Mouse (Mus musculus) hindbrain, postnatal 0 days (tissue): ENCODE measurements around the gene Mns1. TPM values are rescaled to one million over a fixed set of nuclear protein-coding genes. Genes with fewer than 3 reads are reported as not detected.

Experiments used
- ATAC-seq: fragments of 200-750 bp; cut with Nextera tagmentation; 2 replicates; pipeline ENCODE4 v1.8.0; 2017; ENCODE audit warnings: mild to moderate bottlenecking, moderate TSS enrichment, moderate library complexity
- DNase-seq: peaks from one replicate; pipeline ENCODE4 v3.0.0-alpha.2; 2015; ENCODE audit warnings: low spot score
- H3K27ac ChIP-seq: fragments of 300-500 bp; sonication (generic); 2 replicates; pipeline ENCODE4 v1.5.1; 2014; ENCODE audit warnings: mild to moderate bottlenecking
- H3K27me3 ChIP-seq: fragments of 300-500 bp; sonication (generic); 2 replicates; pipeline ENCODE4 v1.6.1; 2014; ENCODE audit warnings: low read length, mixed read lengths; ENCODE audit not compliant: insufficient read depth
- H3K36me3 ChIP-seq: fragments of 300-500 bp; sonication (generic); 2 replicates; pipeline ENCODE4 v1.6.1; 2014; ENCODE audit warnings: low read length, mixed read lengths; ENCODE audit not compliant: insufficient read depth
- H3K4me1 ChIP-seq: fragments of 300-500 bp; sonication (generic); 2 replicates; pipeline ENCODE4 v1.6.1; 2014; ENCODE audit warnings: antibody characterized with exemption, low read length, mixed read lengths; ENCODE audit not compliant: insufficient read depth
- H3K4me2 ChIP-seq: fragments of 300-500 bp; sonication (generic); 2 replicates; pipeline ENCODE4 v1.6.1; 2014; ENCODE audit warnings: low read depth, mild to moderate bottlenecking, low read length, moderate library complexity, mixed read lengths
- H3K4me3 ChIP-seq: fragments of 300-500 bp; sonication (generic); 2 replicates; pipeline ENCODE4 v1.5.1; 2014; ENCODE audit warnings: low read length
- H3K9ac ChIP-seq: fragments of 300-500 bp; sonication (generic); replicated peaks from 2 replicates; pipeline ENCODE4 v1.6.1; 2014; ENCODE audit warnings: mild to moderate bottlenecking, low read length, moderate library complexity, mixed read lengths
- H3K9me3 ChIP-seq: fragments of 300-500 bp; sonication (generic); 2 replicates; pipeline ENCODE4 v1.6.1; 2016; ENCODE audit warnings: low read length, mixed read lengths
- CTCF ChIP-seq: IDR thresholded peaks from 2 replicates; pipeline ENCODE4 v1.5.1; 2016; ENCODE audit warnings: antibody characterized with exemption, control low read depth, low read depth
- WGBS: fragments of 180-500 bp; shearing (Covaris S2); extraction: QIAGEN DNeasy Blood & Tissue Kit; methylation state at CpG from one replicate; pipeline ENCODE4 v1.1.7; 2014; 5-methylcytosine and 5-hydroxymethylcytosine counted together
- polyA plus RNA-seq: library from polyadenylated mRNA; unstranded; fragments of >200 nt; fragmentation: Nextera tagmentation; extraction: Ambion mirVana; gene quantifications from 2 replicates; pipeline ENCODE4 v1.2.1, GENCODE M21; 2015
- total RNA-seq: library from RNA; depleted of rRNA; stranded (reverse); fragments of >200 nt; gene quantifications from 2 replicates; pipeline ENCODE4 v1.2.3, GENCODE M21; 2014

The Mns1 gene
- total and polyA plus RNA-seq, 2 experiments from 2014 or later: 2.8 to 8.1 TPM

GRCm38 (mm10) chr9:72425300-72425850, 12.4 kb upstream of the Mns1 start:
- Histone ChIP-seq H3K4me2 (peak overlapping the region; percentile 13; the same call in 1 of the 2 replicates), H3K9ac (no peak overlapping the region)
- TF ChIP-seq CTCF: no peak

DNA sequence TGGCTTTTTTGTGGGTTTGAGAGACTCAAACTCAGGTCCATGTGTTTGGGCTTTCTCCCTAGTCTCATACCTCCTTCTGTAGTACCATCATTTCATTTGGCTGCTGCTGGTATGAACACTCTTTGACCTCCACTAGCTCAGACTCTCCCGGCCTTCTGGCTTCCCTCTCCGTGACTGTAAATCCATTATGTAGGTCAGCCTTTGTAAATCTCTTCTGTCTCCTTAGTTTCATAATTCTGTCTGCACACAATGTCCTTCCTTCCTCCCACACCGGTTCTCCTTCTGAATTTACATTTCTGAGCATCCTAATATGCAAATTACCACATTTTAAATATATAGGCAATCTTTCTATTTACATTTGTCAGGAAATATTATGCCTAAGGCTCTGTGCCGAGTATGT, 9.9 kb upstream of the Mns1 start:
- 64% methylated on average over 4 of the region's 4 CpGs for WGBS
- no peaks in the 10 kb centered on the region for H3K27me3 ChIP-seq
- no peaks in the 10 kb centered on the region for H3K4me1 ChIP-seq
- ATAC-seq (no peak), DNase-seq (no peak)
- H3K4me3 ChIP-seq: no peak overlapping the region
- no peak for TF ChIP-seq CTCF
- no peak overlapping the region for H3K9ac ChIP-seq
- H3K27ac ChIP-seq: no peak overlapping the region
- H3K36me3 ChIP-seq: no peaks in the 10 kb centered on the region
- no peak overlapping the region for H3K4me2 ChIP-seq
- H3K9me3 ChIP-seq: no peaks in the 10 kb centered on the region

More at GRCm38 (mm10) chr9:72425300-72425850, 12.4 kb upstream of the Mns1 start:
- no peaks in the 10 kb centered on the region for H3K36me3 ChIP-seq
- ATAC-seq: no peak
- no peak overlapping the region for H3K4me3 ChIP-seq
- WGBS: 66% methylated on average over 11 of the region's 11 CpGs
- H3K9me3 ChIP-seq: no peaks in the 10 kb centered on the region
- H3K27ac ChIP-seq: no peak overlapping the region
- H3K4me1 ChIP-seq: peaks cover 5% of the 10 kb centered on the region; the same call in 1 of the 2 replicates
- H3K27me3 ChIP-seq: no peaks in the 10 kb centered on the region
- peak; percentile 26 for DNase-seq

DNA sequence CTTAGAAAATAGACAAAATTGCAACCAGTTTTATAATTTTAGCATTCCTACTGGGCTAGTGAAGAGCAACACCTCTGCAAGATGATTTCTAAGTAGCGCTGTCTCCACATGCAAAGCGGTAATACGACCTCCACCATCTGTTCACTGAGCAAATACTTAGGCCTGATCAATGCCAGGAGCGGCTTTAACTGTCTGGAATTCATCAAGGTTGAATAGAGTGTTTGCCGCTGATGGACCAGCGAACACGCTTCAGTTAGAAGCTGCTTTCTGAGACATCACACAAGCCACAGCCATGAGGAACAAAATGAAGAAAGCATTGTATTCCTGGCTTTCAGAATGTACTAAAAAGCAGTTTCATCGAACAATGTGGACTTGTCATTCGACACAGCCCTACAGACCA, 2.9 kb upstream of the Mns1 start:
- DNase-seq (peak; percentile 23), ATAC-seq (no peak)
- Histone ChIP-seq H3K9me3 (no peaks in the 10 kb centered on the region), H3K27ac (no peak overlapping the region), H3K36me3 (no peaks in the 10 kb centered on the region), H3K4me3 (no peak overlapping the region), H3K4me1 (peaks cover 4% of the 10 kb centered on the region; the same call in 1 of the 2 replicates), H3K9ac (no peak overlapping the region), H3K4me2 (no peak overlapping the region), H3K27me3 (no peaks in the 10 kb centered on the region)
- 43% methylated on average over 9 of the region's 9 CpGs for WGBS
- TF ChIP-seq CTCF: no peak

GRCm38 (mm10) chr9:72438749-72439148, 938 bp downstream of the Mns1 start:
- peak overlapping the region; percentile 41; the same call in 1 of the 2 replicates for H3K9ac ChIP-seq
- TF ChIP-seq CTCF: no peak
- H3K4me1 ChIP-seq: peaks cover 4% of the 10 kb centered on the region; the same call in 1 of the 2 replicates
- H3K9me3 ChIP-seq: no peaks in the 10 kb centered on the region
- ATAC-seq (no peak), DNase-seq (no peak)
- H3K4me3 ChIP-seq: peak overlapping the region; percentile 78
- no peak overlapping the region; the same call in 1 of the 2 replicates for H3K27ac ChIP-seq
- H3K36me3 ChIP-seq: no peaks in the 10 kb centered on the region
- H3K4me2 ChIP-seq: peak overlapping the region; percentile 91
- 2% methylated on average over 9 of the region's 9 CpGs for WGBS
- no peaks in the 10 kb centered on the region for H3K27me3 ChIP-seq

- Histone ChIP-seq H3K9me3 (no peaks in the 10 kb centered on the region), H3K9ac (no peak overlapping the region), H3K4me3 (no peak overlapping the region), H3K4me1 (peaks cover 4% of the 10 kb centered on the region; the same call in 1 of the 2 replicates), H3K36me3 (no peaks in the 10 kb centered on the region), H3K4me2 (no peak overlapping the region), H3K27ac (no peak overlapping the region), H3K27me3 (no peaks in the 10 kb centered on the region)
- no peak for ATAC-seq
- WGBS: 96% methylated on average over 4 of the region's 4 CpGs
- no peak for TF ChIP-seq CTCF
- DNase-seq: no peak
Observed at GRCm38 (mm10) chr9:72440358-72440757, 2.5 kb downstream of the Mns1 start.

- Histone ChIP-seq H3K27ac (no peak overlapping the region), H3K9ac (no peak overlapping the region), H3K4me1 (peaks cover 4% of the 10 kb centered on the region; the same call in 1 of the 2 replicates), H3K9me3 (no peaks in the 10 kb centered on the region), H3K4me2 (no peak overlapping the region), H3K4me3 (no peak overlapping the region), H3K36me3 (no peaks in the 10 kb centered on the region), H3K27me3 (no peaks in the 10 kb centered on the region)
- 83% methylated on average over 8 of the region's 8 CpGs for WGBS
- no peak for ATAC-seq
- no peak for DNase-seq
- no peak for TF ChIP-seq CTCF
Observed at GRCm38 (mm10) chr9:72440948-72441926, 3.4 kb downstream of the Mns1 start.
